Mouse (Mus musculus) kidney, postnatal 36 days (tissue): ENCODE data around the gene Cyfip1.
A peak's percentile ranks its signal among the peaks of the same experiment; 100 is the strongest.
"Not testable (repeated sequence)": the region's sequence is repeated elsewhere in the genome, so short reads cannot be mapped to it uniquely, and the experiment has no call there.

ENCODE experiments used
- DNase-seq, 2 experiments: peaks; one replicate each; pipeline ENCODE4 v3.0.0; 2021 to 2022; ENCODE audit warnings: mixed read lengths in 2 of 2

Gene Cyfip1

GRCm38 (mm10) chr7:55865750-55866416 is 24.3 kb downstream of the Cyfip1 start:
- DNase-seq, result no peak

GRCm38 (mm10) chr7:55868247-55868646 is 26.7 kb downstream of the Cyfip1 start:
- no peak for DNase-seq

- DNase-seq, result peak; percentile 53 to 63
Measured at GRCm38 (mm10) chr7:55869220-55869619, 27.7 kb downstream of the Cyfip1 start.

- peak; percentile 19 to 29 for DNase-seq
Measured at GRCm38 (mm10) chr7:55870340-55871020, 28.9 kb downstream of the Cyfip1 start.

- DNase-seq, result no peak
Measured at GRCm38 (mm10) chr7:55871476-55871875, 29.9 kb downstream of the Cyfip1 start.

GRCm38 (mm10) chr7:55874703-55875102 is 33.2 kb downstream of the Cyfip1 start:
- DNase-seq, result no peak

GRCm38 (mm10) chr7:55877721-55878120 is 36.2 kb downstream of the Cyfip1 start:
- peak in 1 of 2 experiments; percentile 38 for DNase-seq

GRCm38 (mm10) chr7:55880882-55881281 is 39.3 kb downstream of the Cyfip1 start:
- DNase-seq, result no peak

GRCm38 (mm10) chr7:55888603-55889002 is 47.1 kb downstream of the Cyfip1 start:
- no peak for DNase-seq

GRCm38 (mm10) chr7:55889996-55890395 is 48.5 kb downstream of the Cyfip1 start:
- no peak for DNase-seq

GRCm38 (mm10) chr7:55890731-55891130 is 49.2 kb downstream of the Cyfip1 start:
- DNase-seq, result no peak

- DNase-seq, result peak; percentile 25 to 26
Measured at GRCm38 (mm10) chr7:55891797-55892196, 50.3 kb downstream of the Cyfip1 start.

- DNase-seq, result peak in 1 of 2 experiments; percentile 9
Measured at GRCm38 (mm10) chr7:55903766-55904165, 62.2 kb downstream of the Cyfip1 start.

GRCm38 (mm10) chr7:55905449-55905848 is 63.9 kb downstream of the Cyfip1 start:
- DNase-seq, result no peak

GRCm38 (mm10) chr7:55909519-55909918 is 68.0 kb downstream of the Cyfip1 start:
- no peak for DNase-seq

- peak; percentile 35 to 39 for DNase-seq
Measured at GRCm38 (mm10) chr7:55910356-55910755, 68.8 kb downstream of the Cyfip1 start.

GRCm38 (mm10) chr7:55911371-55911770 is 69.8 kb downstream of the Cyfip1 start:
- DNase-seq, result peak; percentile 72 to 81

- DNase-seq, result no peak
Measured at GRCm38 (mm10) chr7:55912118-55912517, 70.6 kb downstream of the Cyfip1 start.

GRCm38 (mm10) chr7:55918365-55918764 is 76.8 kb downstream of the Cyfip1 start:
- DNase-seq, result not testable (repeated sequence)

- DNase-seq, result no peak
Measured at GRCm38 (mm10) chr7:55927262-55927661, 85.7 kb downstream of the Cyfip1 start.

- peak; percentile 18 to 32 for DNase-seq
Measured at GRCm38 (mm10) chr7:55928649-55929048, 87.1 kb downstream of the Cyfip1 start.

GRCm38 (mm10) chr7:55935025-55935424 is 93.5 kb downstream of the Cyfip1 start:
- DNase-seq, result no peak

- no peak for DNase-seq
Measured at GRCm38 (mm10) chr7:55938341-55938740, 96.8 kb downstream of the Cyfip1 start.

GRCm38 (mm10) chr7:55956054-55956453 is 114.5 kb downstream of the Cyfip1 start:
- DNase-seq, result no peak
